Mouse (Mus musculus): Measurements from ENCODE around the gene Pex3.
A peak's percentile ranks its signal among the peaks of the same experiment; 100 is the strongest.

Gene Pex3

DNA sequence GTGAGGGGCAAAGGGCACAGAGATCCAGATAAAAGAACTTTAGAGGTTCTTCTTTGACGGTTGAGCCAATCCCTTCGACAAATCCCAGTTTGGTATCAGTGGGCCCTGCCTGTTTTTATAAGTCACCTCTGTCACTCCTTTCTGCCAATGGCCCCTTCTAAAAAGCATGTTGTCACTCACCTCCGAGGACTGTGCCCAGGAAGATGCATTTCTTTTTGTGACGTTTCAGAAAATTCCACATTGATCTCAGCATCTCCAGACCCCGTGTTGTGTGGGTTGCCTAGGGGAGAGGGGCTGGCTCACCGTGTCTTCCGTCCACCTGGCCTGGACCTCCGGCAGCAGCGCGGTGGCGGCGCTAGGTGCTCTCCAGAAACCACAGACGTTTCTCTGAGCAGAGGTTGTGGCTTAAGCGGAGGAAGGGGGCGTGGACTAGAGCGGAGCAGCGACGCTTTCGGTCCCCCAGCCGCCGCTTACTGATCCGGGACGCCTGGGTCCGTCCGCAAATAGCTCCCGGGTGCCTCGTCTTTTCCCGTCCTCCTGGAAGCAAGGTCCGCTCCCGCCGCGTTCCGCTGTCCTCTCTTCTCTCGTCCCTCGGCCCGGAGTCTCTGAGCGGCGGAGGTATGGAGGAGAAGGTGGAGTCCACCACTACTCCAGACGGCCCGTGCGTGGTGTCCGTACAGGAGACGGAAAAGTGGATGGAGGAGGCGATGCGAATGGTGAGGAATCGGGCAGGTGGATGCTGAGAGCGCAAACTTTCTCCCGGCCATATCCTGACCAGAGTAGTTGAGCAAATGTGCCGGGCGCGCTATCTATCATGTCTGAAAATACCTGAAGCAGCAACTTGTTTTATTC lies at the start of gene Pex3, which contains the start of gene Adat2:
TSS of gene Pex3 (minus strand) at position 497 of the 852 bp plus-strand sequence.
TSS of gene Adat2 (plus strand) at position 249 of the 852 bp plus-strand sequence.
- DNase-seq (ENCODE audit: low read depth, low spot score) = peak; percentile 94

DNA sequence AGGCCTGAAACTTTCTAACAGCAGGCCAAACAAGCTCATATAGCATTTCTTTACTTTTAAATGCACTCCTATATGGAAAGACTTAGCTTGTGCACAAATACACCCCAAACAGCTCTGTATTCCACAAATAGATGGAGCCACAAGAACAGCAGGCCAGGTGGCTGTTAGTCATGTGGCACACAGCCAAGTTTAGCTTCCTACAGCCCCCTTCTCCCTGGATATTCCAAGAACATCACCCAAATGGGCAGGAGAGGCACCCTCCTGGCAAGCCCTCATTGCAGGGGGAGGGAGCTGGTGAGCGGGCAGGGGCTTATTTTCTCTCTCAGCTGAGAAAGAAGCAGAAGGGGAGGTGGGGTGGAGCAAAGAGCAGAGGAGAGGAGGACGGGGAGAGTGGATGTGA lies 48.0 kb upstream of the Pex3 start:
- no peak for DNase-seq (ENCODE audit: low read depth, low spot score)

DNA sequence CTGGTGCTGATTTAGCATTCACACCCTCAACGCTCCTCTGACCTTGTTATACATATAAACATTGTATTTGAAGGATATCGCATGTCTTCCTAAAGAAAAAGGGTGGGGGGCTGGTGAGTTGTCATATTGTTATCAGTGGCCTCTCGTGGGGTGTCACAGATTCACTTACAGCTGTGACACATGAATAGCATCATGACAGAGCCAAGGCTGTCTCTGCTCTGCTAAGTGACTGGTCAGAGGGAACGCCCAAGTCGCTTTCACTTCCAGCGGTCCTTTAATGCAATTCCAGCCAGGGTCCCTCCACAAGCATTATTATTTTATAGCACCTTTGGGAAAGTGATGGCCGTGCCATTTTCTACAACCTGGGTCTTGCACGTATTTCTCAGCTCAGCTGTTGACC lies 44.5 kb upstream of the Pex3 start:
- no peak for DNase-seq (ENCODE audit: low read depth, low spot score)

DNA sequence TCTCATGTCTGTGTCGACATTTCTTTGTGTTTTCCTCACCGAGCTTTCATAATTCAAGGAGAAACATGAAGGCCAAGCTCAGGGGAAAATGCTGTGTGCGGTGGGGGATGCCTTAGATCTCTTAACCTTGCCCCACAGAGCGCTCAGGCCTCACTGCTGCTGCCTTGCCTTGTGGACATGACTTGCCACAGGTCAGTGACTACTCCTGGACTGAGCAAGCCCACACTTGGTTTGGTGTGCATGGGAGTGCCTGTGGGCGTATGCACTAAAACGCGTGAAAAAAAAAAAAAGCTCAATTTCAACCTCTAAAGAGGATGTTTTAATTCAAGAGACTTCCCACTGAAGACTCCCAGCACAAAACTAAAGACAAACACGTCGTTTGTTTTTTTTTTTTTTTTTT lies 43.9 kb upstream of the Pex3 start:
- DNase-seq (ENCODE audit: low read depth, low spot score) = no peak

DNA sequence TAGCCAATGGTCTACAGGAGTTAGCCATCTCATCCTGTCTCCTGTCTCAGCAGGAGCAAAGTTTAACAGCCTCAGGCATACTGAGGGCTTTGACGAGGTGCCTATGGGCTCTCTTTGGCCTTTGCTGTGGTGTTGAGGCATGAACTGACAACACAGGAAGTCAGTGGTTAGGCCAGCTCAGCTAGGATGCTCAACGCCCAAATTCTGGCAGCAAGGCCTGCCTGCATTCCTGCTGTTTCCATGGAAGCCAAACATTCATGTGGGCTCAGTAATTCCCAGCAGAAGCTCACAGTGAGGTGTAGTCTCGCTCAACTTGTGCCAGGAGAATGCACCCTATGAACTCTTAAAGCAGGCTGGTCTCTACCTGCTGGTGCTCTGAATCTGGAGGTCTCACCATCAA lies 43.1 kb upstream of the Pex3 start:
- no peak for DNase-seq (ENCODE audit: low read depth, low spot score)

DNA sequence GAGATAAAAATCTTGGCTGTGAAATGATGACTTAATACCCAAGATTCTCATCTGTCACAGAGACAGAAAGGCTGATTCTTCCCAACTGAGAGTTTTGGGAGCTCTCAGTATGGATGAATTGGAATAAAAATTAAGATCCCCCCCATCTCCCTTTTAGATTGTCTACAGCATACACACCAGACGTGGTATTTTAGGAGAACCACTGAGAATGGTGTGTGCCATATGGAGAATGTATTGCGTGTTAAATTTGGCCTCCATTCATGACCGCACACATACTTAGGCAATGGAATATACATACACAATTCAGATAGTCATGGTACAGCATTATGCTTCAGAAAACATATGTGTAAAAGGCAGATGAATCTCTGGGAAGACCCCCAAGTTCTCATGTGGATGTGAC lies 40.6 kb upstream of the Pex3 start:
- DNase-seq (ENCODE audit: low read depth, low spot score) = no peak

DNA sequence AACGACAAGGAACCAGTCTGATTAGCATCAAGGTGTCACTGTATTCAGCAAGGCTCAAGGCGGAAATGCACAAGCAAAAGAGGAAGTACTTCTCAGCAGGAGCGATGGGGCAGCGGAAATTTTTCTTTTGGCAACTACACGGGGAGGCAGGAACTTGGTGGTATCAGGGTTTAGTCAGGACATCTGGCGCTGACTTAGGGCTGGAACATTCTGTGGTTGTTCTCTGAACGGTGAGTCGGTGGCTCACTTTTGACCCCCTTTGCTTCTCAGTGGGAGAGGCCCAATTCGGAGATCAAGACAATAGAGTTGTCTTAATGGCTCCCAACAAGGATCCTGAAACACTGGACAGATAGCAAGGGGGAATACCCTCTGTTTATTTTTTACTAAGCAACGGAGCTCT lies 39.3 kb upstream of the Pex3 start:
- no peak for DNase-seq (ENCODE audit: low read depth, low spot score)

DNA sequence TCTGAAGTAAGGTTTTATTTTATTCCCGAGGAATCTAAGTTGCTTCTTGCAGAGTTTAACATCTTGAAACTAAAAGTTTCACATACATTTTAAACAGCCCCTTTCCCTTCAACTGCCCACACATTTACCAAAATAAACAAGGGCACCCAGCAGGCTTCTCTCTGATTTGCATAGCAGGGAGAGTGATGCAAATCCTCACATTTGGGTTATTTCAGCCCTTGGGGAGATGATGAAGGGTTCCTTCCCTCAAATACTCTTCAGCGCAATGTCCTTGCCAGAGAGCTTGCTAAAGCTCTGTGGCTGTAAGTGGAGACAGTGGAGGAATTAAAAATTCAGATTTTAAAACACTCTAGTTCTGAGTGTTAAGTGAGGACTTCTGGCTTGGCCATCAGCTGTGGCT lies 35.0 kb upstream of the Pex3 start:
- DNase-seq (ENCODE audit: low read depth, low spot score) = no peak

DNA sequence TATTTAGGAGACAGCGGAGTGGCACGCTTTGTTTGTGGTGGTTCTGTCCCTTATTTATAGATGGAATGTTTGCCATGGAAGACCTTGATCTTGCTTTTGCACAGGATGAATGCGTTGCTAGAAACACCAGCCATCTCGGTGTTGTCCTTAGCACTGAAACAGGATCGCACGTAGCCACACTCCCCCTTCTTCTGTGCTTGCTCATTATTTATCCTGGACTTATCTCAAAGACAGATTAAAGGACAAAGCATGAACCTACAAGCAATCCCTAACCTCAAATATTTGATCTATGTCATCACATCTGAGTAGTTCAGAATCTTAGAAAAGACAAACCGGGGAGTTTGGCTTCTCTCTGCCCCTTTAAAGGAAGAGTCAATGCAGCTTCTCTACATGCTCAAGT lies 24.2 kb upstream of the Pex3 start:
- DNase-seq (ENCODE audit: low read depth, low spot score) = no peak

DNA sequence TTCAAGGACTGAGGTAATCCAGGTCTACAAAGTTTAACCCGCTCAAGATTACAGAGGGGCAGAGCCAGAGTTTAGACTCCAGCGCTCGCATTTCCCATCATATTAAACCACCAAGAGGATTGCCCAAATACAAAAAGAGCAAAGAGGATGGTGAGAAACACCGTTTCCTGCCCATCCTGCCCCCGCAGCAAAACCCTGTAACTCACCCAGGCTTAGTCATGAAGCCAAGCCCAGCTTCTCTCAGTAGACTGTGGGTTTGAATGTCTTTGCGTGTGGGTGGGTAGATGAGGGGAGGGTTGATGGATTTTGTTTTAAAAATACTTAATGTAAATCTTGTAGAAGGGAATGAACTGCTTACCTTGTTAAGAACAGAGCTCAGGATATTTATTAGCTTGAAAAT lies 19.5 kb upstream of the Pex3 start:
- DNase-seq (ENCODE audit: low read depth, low spot score) = no peak

DNA sequence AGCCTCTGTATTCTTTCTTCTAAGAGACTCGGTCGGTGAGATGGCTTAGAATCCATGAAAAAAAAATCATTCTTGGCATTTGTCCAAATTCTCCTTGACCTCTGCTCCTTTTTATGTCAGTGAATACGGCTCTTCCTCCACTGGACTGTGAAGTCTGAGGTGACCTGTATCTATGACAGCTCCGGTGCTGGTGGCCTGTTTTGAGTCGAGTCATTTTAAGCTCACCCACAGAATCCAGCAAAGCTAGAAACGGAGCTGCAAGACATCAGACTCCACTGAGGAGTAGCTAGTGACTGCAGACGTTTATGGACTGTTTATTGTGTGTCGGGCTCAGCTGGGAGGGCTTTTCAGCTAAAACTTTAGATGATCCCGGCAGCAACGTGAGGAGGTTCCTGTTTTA lies 19.1 kb upstream of the Pex3 start:
- DNase-seq (ENCODE audit: low read depth, low spot score) = no peak

DNA sequence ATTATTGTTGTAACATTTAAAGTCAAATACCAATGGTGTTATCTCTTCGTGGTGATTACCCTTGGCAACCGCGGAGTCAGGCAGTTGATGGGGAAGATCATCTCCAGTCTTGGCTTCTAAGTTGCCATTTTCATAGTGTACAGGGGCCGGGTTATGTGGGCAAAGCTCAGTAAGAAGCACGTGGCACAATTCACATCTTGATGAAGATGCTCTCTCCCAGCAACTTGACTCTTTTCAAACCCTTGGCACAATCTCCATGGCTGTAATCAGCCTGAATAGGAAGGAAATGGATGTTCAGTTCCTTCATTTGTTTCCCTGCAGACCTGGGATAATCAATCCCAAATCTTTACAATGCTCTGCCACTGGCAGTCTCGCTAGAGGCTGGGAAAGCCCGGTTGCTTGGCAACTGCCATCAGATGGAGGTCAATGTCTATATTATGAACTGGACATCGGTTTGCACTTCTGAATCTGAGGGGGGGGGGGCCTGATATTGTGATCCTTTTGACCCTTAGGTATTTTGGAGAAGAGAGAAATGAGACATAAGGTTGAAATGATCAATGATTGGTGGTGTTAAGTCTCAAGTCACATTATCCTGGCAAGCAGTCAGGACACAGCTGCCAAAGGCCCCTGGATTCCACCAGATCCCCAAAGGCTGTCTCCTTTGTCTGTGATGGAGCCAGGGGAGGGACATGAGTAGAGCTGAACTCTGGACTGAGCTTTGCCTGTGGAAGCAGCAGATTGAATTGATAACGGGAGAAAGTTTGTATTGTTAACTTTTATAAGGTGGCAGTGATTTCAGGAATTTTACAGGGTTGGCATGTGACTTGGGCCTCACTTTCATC lies 18.0 kb upstream of the Pex3 start:
- DNase-seq (ENCODE audit: low read depth, low spot score) = no peak

DNA sequence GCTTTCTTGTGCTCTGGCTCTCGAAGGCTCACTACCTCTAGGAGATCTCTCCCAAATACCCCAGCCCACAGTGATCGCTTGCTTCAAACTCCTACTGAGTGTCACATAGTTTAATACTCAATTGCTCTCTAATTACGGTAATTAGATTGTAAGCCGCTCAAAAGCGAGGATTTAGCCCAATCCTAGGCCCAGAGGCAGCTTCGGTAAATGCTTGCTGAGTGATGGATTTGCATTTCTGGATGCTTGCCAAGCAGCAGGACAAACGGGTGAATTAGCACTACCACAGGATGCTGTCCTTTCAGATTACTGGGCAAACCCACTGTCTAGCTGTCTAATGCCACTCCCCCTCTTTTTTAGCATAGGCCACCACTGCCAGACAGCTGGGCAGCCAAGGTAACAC lies 16.9 kb upstream of the Pex3 start:
- peak; percentile 21 for DNase-seq (ENCODE audit: low read depth, low spot score)

DNA sequence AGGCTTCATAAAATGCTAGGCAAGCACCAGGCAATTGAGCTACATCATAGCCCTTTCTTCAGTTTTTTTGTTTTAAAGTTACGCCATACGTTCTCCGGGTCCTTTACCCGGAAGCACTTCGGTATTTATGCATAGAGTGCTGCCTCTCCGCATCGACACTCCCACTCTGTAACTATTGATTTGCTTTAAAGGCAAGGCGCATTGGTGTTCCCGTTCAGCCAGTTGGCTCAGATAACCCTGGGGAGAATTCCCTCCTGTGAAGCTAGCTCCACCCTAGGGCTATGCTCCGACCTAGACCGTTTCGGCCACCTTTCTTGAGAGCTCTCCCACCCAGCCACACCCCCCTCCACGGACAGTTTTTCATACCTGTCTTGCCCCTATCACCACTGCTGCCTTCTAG lies 13.5 kb upstream of the Pex3 start:
- DNase-seq (ENCODE audit: low read depth, low spot score) = peak; percentile 8

DNA sequence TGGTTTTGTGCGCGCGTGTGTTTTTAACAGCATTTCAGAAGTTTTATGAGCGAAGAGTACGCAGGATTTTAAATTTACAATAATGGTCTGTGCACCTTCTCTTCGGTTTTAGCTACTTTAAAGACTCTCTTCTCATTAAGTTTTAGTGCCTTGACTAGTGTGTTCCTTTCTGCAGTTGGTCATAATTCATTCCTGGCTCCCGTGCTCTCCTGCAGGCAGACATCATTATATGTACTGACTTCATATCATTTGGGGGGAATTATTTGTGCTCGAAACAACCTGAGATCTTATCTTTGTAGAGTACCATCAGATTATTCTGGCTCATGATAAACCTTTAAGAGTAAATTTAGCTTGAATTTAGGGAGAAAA lies 12.1 kb upstream of the Pex3 start:
- no peak for DNase-seq (ENCODE audit: low read depth, low spot score)

DNA sequence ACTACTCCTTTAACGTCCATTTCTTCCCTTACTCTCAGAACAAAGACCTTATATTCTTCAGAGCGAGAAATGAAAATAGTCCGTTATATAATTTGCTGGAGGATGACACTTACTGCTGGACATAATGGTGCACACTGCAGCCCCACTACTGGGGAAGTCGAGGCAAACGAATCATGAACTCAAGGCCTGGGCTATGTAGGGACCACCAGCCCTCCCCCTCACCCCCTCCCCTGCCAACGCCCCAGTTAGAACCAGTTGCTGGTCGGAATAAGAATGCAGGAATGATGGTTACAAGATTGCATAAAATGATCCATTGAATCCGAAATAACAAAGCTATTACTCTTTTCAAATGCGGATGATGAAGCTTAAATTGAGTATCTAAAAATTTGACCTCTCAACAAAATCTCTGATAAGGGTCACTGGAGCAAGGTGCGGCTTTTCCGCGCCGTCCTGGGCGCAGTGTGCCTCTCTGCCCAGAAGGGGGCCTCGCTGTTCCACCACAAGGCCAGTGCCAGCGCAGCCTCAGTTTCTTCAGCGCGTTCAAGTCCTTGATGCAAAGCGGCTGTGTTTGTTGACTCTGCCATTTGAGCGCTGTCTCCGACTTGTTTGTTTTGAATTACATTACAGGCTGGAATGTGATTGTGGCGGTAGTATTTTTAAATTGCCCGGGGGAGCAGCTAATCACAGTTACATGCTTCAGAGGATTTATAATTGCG lies 11.6 kb upstream of the Pex3 start:
- peak; percentile 64 for DNase-seq (ENCODE audit: low read depth, low spot score)

DNA sequence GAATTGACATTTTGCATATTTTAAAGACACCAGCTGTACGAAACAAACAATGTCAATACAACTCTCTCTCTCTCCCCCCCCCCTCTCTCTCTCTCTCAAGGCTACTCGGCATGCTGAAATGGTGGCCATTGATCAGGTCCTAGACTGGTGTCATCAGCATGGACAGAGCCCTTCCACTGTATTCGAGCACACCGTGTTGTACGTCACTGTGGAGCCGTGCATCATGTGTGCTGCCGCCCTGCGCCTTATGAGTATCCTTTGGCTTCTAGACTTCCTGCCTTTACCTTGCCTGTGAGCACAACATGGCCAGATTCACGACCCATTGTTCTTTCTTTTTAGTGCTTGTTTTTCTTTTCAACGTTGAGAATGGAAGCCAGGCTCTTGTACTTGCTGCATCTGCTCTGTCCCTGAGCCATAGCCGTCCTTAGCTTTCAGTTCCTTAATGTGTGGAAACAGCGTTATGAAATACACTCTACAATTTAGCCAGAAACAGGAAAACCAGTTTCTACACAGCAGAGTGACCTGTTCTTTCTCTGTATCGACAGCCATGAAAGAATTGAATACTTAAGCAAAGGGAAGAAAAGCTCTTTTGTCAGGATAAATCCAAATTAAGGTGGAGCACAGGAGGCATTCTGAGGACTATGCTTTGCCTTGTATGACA lies 7.2 kb upstream of the Pex3 start:
- DNase-seq (ENCODE audit: low read depth, low spot score) = no peak

DNA sequence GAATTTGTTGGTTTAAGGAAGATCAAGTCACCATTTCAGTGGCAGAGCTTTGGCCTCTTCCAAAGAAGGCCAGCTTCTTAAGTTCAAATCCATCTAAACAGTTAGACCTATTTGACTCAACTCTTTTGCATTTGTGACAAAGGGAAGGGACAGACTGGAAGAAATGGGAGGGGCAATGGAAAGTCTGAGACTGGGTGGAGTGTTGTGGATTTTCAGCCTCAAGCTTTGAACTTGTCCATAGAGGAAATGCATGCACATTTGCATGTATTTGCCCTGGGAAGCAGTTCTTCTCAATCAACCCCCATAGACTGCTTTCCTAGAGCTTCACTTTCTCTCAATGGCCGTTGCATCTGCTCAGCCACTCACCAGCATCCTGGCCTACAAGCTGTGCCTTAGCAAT lies 1.4 kb upstream of the Pex3 start:
- peak; percentile 76 for DNase-seq (ENCODE audit: low read depth, low spot score)

DNA sequence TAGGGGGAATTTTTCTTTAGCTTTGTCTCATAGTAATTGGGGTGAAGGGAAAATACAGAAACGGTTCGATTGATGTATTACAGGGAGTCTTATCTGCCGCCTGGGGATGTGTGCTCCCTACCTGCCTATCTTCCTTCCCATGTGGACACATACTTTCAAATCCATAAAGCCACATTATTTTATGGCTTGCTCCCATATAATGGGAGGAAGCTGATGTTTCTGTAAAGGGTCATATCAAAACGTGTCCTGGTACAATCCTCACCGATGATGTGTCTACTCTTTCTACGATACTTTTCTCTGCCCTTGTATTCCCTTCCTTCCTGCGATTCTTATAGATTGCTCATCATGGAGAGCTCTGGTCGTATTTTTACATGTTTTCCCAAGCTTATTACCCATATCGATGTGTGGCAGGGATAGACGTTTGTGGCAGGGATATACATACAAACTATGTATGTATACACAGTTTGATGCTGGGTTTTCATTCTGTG lies 600 bp upstream of the Pex3 start:
- DNase-seq (ENCODE audit: low read depth, low spot score) = no peak

DNA sequence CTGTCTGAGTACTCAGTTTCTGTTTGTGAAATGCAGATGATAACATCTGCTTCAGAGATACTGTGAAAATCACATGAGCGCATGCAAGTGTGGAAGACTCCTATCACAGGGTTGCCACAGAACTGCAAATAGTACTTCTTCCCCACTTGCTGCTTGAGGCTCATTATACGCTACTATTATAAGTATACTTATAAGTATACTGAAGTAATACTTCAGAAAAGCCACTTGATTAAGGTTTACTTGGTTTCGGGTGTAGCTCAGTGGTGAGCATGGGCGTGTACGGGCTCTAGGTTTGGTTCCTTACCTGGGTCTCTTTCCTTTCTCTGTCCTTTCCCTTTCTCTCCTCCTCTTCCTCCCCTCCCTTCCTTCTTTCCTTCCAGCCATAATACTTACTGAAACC lies 11.2 kb downstream of the Pex3 start:
- DNase-seq (ENCODE audit: low read depth, low spot score) = no peak

DNA sequence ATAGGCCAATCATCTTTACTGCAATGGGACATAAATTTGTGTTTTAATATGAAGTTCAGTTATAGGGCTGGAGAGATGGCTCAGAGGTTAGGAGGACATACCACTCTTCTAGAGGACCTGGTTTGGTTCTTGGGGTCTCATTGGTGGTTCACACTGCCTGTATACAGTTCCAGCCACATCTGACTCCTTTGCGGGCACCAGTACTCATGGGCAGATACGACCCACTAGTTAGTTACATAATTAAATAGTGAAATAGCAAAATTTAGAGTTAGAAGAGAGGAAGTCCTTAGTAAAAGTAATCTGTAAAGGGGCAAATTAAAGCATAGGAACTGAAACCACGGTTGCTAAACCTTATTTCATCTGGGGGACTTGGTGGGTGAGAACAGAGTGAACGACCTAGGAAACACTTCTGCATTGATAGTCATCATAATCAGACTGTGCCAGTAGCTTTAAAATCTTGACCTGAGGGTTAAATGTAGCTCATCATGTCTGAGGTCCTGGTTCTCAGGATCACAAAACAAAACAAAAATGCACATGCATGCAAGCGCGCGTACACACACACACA lies 13.1 kb downstream of the Pex3 start:
- no peak for DNase-seq (ENCODE audit: low read depth, low spot score)

All from ES-CJ7 (cell line).